Mouse (Mus musculus) liver, adult 2 months (tissue): ENCODE measurements around the gene Kcnb1. TPM values are rescaled to one million over a fixed set of nuclear protein-coding genes. Genes with fewer than 3 reads are reported as not detected.
"Not testable (repeated sequence)": the region's sequence is repeated elsewhere in the genome, so short reads cannot be mapped to it uniquely, and the experiment has no call there.

Experiments used
- DNase-seq: peaks from one replicate; pipeline ENCODE4 v3.0.0-alpha.2; 2011; ENCODE audit warnings: low read depth, low spot score; ENCODE audit errors: extremely low read depth
- H3K27ac ChIP-seq: fragments of 200-500 bp; replicated peaks from 2 replicates; pipeline ENCODE4 v1.5.1; 2012; ENCODE audit warnings: low read depth, mild to moderate bottlenecking, control low read depth, inconsistent platforms, low read length; ENCODE audit not compliant: insufficient read depth
- H3K27me3 ChIP-seq: fragments of 200-500 bp; 2 replicates; pipeline ENCODE4 v1.6.1; 2012; ENCODE audit warnings: mild to moderate bottlenecking, moderate library complexity, low read length, inconsistent platforms; ENCODE audit not compliant: control insufficient read depth, insufficient read depth
- H3K36me3 ChIP-seq: fragments of 200-500 bp; 2 replicates; pipeline ENCODE4 v1.6.1; 2012; ENCODE audit warnings: low read length, inconsistent platforms; ENCODE audit not compliant: control insufficient read depth, insufficient read depth
- H3K4me1 ChIP-seq: fragments of 200-500 bp; 2 replicates; pipeline ENCODE4 v1.6.1; 2011; ENCODE audit warnings: low read length; ENCODE audit not compliant: control insufficient read depth, insufficient read depth
- H3K4me3 ChIP-seq: fragments of 200-500 bp; 2 replicates; pipeline ENCODE4 v1.5.1; 2011; ENCODE audit warnings: low read depth, mild to moderate bottlenecking, control low read depth, low read length, moderate library complexity; ENCODE audit not compliant: insufficient read depth
- H3K79me2 ChIP-seq: fragments of 200-500 bp; 2 replicates; pipeline ENCODE4 v1.6.1; 2012; ENCODE audit warnings: inconsistent platforms, mild to moderate bottlenecking, low read length, moderate library complexity; ENCODE audit not compliant: control insufficient read depth, insufficient read depth
- H3K9ac ChIP-seq: fragments of 200-500 bp; 2 replicates; pipeline ENCODE4 v1.6.1; 2012; ENCODE audit warnings: low read depth, mild to moderate bottlenecking, control low read depth, inconsistent platforms, low read length
- CTCF ChIP-seq: fragments of 200-500 bp; IDR thresholded peaks from 2 replicates; pipeline ENCODE4 v1.5.1; 2011; ENCODE audit warnings: low read depth, low read length, control low read depth
- POLR2A ChIP-seq: fragments of 200-500 bp; IDR thresholded peaks from 2 replicates; pipeline ENCODE4 v1.6.1; 2011; ENCODE audit warnings: low read length, control low read depth; ENCODE audit not compliant: insufficient read depth; ENCODE audit errors: extremely low read depth
- WGBS: fragments of 180-500 bp; shearing (Covaris S2); methylation state at CpG from one replicate; pipeline ENCODE4 v1.1.7; 2018; 5-methylcytosine and 5-hydroxymethylcytosine counted together
- polyA plus RNA-seq: library from polyadenylated mRNA; depleted of rRNA; stranded (reverse); fragments of >200 nt; gene quantifications from 2 replicates; pipeline ENCODE4 v1.2.3, GENCODE M21; 2012
- total RNA-seq: library from RNA; depleted of rRNA; stranded (reverse); fragments of >200 nt; gene quantifications from 2 replicates; pipeline ENCODE4 v1.2.3, GENCODE M21; 2014

The Kcnb1 gene
- total and polyA plus RNA-seq, 2 experiments = 0.32 to 0.83 TPM

- Histone ChIP-seq H3K27me3 (no peaks in the 10 kb centered on the region), H3K9ac (no peak overlapping the region), H3K79me2 (no peaks in the 10 kb centered on the region), H3K36me3 (no peaks in the 10 kb centered on the region), H3K4me3 (no peak overlapping the region), H3K4me1 (no peaks in the 10 kb centered on the region), H3K27ac (no peak overlapping the region)
- no peak for TF ChIP-seq CTCF
- TF ChIP-seq POLR2A = no peak
- 92% methylated on average over 3 of the region's 3 CpGs for WGBS
- DNase-seq = no peak
Measured at GRCm38 (mm10) chr2:167212089-167212488, 22.1 kb upstream of the Kcnb1 start.

GRCm38 (mm10) chr2:167209900-167210299 lies 19.9 kb upstream of the Kcnb1 start:
- H3K9ac ChIP-seq = no peak overlapping the region
- no peak for DNase-seq

GRCm38 (mm10) chr2:167208984-167209383 lies 19.0 kb upstream of the Kcnb1 start:
- Histone ChIP-seq H3K27me3 (no peaks in the 10 kb centered on the region), H3K79me2 (no peaks in the 10 kb centered on the region), H3K4me3 (no peak overlapping the region), H3K4me1 (no peaks in the 10 kb centered on the region), H3K36me3 (no peaks in the 10 kb centered on the region), H3K9ac (no peak overlapping the region), H3K27ac (no peak overlapping the region)
- DNase-seq = no peak
- 60% methylated on average over 3 of the region's 3 CpGs for WGBS
- TF ChIP-seq POLR2A (no peak), CTCF (no peak)

More at GRCm38 (mm10) chr2:167209900-167210299, 19.9 kb upstream of the Kcnb1 start:
- Histone ChIP-seq H3K36me3 (no peaks in the 10 kb centered on the region), H3K4me1 (no peaks in the 10 kb centered on the region), H3K79me2 (no peaks in the 10 kb centered on the region), H3K4me3 (no peak overlapping the region), H3K27me3 (no peaks in the 10 kb centered on the region), H3K27ac (no peak overlapping the region)
- TF ChIP-seq CTCF = no peak
- TF ChIP-seq POLR2A = no peak
- 67% methylated on average over 9 of the region's 9 CpGs for WGBS

DNA sequence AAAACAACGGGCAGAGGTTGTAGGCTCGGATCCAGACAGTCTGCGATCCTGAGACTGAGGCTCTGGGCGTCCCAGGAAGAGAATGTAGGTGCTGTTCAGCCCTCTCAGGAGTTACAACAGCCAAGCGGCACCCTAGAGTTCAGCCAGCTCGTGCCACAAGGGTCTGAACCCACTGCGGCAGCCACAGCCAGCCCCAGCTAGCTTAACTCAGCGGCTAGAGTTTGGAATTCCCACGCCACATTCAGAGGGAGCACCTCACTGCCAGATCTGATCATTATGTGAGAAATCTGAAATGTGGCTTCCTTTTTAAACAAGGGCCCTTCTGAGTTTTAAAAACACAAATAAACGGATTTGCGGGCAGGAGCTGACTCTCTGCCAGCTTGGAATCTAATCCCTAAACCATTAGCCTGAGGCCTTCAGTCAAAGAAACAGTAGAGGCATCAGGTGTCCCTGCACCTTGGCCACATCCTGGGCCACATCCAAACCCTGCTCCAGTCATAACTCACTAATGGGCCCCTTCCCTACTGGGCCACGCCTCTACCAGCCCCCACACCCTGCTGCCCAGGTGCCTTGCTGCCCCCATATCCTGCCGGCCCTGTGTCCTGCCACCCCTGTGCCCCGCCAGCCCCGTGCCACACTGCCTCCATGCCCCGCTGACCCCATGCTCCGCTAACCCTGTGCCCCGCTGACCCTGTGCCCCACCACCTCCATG lies 16.1 kb upstream of the Kcnb1 start:
- 92% methylated on average over 18 of the region's 18 CpGs for WGBS
- DNase-seq = no peak

DNA sequence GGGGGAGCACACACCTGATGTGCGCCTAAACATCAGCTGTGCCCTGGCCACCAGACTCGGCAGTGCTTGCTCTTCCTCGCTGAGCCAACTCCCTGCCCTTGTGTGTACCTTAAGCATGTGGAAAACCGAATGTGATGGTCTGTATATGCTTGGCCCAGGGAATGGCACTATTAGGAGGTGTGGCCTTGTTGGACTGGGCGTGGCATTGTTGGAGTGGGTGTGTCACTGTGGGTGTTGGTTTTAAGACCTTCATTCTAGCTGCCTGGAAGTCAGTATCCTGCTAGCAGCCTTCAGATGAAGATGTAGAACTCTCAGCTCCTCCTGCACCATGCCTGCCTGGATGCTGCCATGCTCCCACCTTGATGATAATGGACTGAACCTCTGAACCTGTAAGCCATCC lies 14.7 kb upstream of the Kcnb1 start:
- H3K27me3 ChIP-seq, H3K4me1 ChIP-seq, H3K27ac ChIP-seq, H3K79me2 ChIP-seq, DNase-seq, H3K36me3 ChIP-seq, H3K9ac ChIP-seq, H3K4me3 ChIP-seq: not testable (repeated sequence)
- 74% methylated on average over 5 of the region's 5 CpGs for WGBS

More for the DNA sequence above, 16.1 kb upstream of the Kcnb1 start:
- Histone ChIP-seq H3K79me2 (no peaks in the 10 kb centered on the region), H3K36me3 (no peaks in the 10 kb centered on the region), H3K4me3 (no peak overlapping the region), H3K9ac (no peak overlapping the region), H3K27ac (no peak overlapping the region), H3K27me3 (no peaks in the 10 kb centered on the region), H3K4me1 (no peaks in the 10 kb centered on the region)
- TF ChIP-seq POLR2A (no peak), CTCF (no peak)

- no peaks in the 10 kb centered on the region for H3K4me1 ChIP-seq
- DNase-seq = no peak
- H3K36me3 ChIP-seq = no peaks in the 10 kb centered on the region
- H3K27me3 ChIP-seq = no peaks in the 10 kb centered on the region
- H3K79me2 ChIP-seq = no peaks in the 10 kb centered on the region
- no peak overlapping the region for H3K9ac ChIP-seq
- TF ChIP-seq POLR2A = no peak
- peak; percentile 17; the same call in 1 of the 2 replicates for TF ChIP-seq CTCF
- H3K4me3 ChIP-seq = no peak overlapping the region
- 64% methylated on average over 7 of the region's 7 CpGs for whole genome bisulfite sequencing
- no peak overlapping the region for H3K27ac ChIP-seq
Measured at GRCm38 (mm10) chr2:167203505-167204166, 13.7 kb upstream of the Kcnb1 start.
